Mouse (Mus musculus): Measurements from ENCODE around the gene Pkdcc.

The Pkdcc gene

GRCm38 (mm10) chr17:83212422-83212821 is 2.7 kb upstream of the Pkdcc start:
- no peak for DNase-seq (ENCODE audit: extremely low spot score)

- DNase-seq (ENCODE audit: extremely low spot score) = peak; percentile 58
Measured at GRCm38 (mm10) chr17:83213228-83213915, 1.7 kb upstream of the Pkdcc start.

DNA sequence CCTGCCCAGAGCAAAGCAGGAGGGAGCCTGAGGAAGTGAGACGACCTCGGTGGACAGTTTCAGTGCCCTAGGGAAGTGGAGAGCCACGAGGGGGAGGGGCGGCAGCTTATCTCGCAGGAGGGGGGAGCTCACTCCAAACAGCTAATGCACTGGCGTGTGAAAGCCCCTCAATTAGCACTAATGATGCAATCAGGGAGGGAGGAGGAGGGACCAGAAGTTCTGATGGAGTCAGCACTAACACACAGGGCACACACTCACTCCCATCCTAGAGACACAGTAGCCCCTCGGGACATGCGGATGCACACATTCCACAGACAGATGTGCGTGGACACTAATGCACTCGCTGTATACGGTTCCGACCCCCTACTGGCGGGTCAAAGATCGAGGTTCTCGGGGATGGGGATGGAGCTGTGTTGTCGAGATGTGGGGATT is 915 bp upstream of the Pkdcc start:
- peak; percentile 82 for DNase-seq (ENCODE audit: extremely low spot score)

- peak; percentile 54 for DNase-seq (ENCODE audit: extremely low spot score)
Measured at GRCm38 (mm10) chr17:83215529-83216244, 595 bp downstream of the Pkdcc start.

DNA sequence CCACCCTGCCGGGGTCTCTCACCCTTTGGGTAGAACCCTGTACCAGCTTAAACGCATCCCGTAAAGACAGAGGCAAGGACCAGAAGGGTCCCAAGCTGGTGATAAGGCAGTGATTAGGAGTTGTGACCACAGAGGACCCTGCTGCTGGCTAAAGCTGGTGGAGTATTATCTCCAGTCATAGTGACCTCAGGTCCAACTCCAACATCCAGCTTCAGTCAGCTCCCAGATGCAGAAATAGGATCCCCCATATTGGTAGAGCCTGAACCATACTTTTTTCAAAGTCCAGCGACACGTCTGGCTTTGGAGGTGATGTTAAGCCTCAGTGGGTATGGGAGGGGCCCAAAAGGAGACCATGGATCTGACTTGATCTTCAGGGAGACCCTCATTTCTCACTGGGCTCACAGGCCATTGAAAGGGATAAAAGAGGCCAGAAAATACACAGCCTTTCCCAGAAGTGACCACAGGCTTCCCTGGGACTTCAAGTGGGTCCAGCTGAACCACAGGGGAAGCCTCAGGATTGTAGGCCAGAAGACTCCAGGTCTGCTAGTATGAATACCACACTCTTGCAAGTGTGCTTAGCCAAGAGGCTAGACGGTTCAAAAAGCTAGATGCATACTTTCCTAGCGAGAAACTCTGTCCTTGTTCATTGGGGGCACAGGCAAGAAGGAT is 1.3 kb downstream of the Pkdcc start:
- DNase-seq (ENCODE audit: extremely low spot score) = no peak

DNA sequence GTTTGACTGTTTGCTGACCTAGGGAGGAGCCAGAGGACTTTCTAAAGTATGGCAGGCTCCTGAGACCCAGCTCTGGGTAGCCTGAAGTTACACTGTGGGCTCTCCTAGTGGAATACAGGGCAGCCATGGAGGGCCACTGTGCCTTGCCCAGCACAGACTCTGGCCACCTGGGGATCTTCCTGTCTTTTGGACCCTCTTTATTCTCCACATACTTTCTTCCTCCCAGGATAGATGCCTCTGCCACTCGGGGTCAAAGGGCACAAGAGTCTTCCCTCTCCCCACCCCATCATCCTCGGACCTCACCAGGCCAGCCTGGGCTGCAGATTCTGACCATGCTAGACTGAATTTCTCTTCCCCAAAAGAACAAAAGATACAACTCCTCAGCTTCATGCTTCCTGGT is 3.1 kb downstream of the Pkdcc start:
- DNase-seq (ENCODE audit: extremely low spot score) = peak; percentile 51

GRCm38 (mm10) chr17:83218722-83219121 is 3.6 kb downstream of the Pkdcc start:
- no peak for DNase-seq (ENCODE audit: extremely low spot score)

- no peak for DNase-seq (ENCODE audit: extremely low spot score)
Measured at GRCm38 (mm10) chr17:83219351-83220287, 4.5 kb downstream of the Pkdcc start.

DNA sequence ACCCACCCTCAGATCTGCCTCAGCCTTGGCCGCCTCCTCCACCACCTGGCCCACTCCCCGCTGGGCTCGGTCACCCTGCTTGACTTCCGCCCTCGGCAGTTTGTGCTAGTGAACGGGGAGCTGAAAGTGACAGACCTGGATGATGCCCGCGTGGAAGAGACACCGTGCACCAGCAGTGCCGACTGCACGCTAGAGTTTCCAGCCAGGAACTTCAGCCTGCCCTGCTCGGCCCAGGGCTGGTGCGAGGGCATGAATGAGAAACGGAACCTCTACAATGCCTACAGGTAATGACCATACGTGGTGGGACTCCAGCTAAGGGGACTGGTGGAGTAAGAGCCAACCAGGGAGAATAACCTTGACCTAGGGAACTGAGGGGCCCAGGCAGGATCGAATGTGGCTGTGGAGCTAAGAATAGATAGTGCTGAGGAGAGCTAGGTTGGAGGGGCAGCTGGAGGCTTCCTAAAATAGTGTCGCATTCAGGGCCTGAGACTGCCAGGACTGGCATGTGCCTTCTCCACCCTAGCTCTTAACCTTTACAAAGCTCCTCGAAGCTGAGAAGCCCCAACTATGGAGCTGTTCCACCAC is 6.0 kb downstream of the Pkdcc start:
- DNase-seq (ENCODE audit: extremely low spot score) = no peak

DNA sequence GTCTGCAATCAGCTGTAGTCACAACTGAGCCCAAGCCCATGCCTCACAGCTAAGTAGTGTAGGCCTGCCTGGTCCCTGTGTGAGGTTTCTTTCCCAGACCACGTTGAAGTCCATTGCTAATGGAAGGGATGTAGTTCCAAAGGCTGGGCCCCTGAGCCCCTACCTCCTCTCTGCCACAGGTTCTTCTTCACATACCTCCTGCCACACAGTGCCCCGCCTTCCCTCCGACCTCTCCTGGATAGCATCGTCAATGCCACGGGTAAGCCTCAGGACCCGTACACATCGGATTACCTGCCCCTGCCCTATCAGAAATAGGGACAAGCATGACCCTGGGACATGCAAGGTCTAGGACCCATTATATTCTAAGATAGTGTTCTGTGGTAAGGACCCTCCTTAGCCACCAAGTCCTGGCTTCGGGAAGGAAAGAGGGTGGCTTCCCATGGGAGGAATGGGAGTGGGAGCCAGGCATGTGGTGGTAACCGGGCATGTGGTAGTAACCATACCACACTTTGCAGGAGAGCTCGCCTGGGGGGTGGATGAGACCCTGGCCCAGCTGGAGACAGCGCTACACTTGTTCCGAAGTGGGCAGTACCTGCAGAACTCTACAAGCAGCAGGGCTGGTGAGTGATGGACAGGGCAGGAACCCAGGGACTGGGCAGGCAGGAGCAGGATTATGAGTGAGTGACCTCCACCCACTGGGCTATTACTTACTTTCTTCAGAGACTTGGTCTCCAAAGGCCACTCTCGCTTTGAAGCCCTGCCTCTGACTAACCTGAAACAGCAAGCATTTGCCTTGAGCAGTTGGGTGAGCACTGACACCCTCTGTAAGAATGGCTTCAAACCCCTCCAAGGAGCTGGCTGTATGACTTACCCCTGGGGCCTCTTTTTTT is 6.8 kb downstream of the Pkdcc start:
- no peak for DNase-seq (ENCODE audit: extremely low spot score)

GRCm38 (mm10) chr17:83222705-83223104 is 7.6 kb downstream of the Pkdcc start:
- peak; percentile 54 for DNase-seq (ENCODE audit: extremely low spot score)

- peak; percentile 48 for DNase-seq (ENCODE audit: extremely low spot score)
Measured at GRCm38 (mm10) chr17:83224451-83224971, 9.4 kb downstream of the Pkdcc start.

DNA sequence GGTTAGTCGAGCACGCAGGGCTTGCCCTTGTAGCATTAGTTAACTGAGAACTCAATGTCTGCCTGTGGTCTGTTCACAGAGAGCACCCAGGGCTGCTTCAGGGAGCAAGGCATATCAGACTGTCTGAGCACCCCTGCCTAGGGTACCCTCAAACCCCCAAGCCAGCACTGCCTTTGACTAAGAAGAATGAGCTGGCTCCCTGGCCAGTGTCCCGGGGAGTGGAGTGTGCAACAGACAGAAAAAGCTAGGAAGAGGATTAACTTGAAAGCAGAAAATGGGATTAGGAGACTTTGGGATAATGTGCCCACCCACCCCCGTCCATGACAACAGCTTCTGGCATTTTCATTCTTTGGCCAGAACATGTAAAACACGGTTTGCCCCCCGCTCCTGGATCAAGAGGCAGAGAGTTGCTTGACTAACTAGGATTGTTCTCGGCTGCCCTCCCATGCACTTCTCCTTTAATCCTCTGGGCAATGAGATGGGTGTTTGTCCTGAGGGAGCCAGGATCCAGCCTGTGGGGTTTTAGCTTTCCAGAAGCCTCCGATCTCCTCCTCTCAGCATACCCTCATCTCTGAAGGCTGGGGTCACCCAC is 11.4 kb downstream of the Pkdcc start:
- DNase-seq (ENCODE audit: extremely low spot score) = no peak

DNA sequence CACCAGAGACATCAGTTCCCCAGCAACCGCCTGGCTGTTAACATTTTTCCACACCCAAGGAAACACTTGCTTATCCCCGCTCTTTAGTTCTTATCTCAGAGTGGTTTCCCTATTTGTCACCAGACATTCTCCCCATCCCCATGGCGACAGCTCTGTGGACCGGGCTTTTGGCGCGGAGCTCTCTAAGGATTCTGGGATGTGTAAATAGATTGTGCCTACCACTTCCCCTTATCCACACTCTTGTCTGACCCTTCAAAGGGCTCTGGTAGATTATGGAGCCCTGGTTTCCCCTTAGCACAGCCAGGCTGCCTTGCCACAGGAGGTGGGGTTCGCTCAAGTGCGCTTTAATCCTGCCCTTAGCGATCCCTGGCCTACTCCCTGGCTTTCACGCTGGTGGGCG is 16.3 kb downstream of the Pkdcc start:
- no peak for DNase-seq (ENCODE audit: extremely low spot score)

GRCm38 (mm10) chr17:83235227-83235626 is 20.1 kb downstream of the Pkdcc start:
- no peak for DNase-seq (ENCODE audit: extremely low spot score)

GRCm38 (mm10) chr17:83236202-83236601 is 21.1 kb downstream of the Pkdcc start:
- no peak for DNase-seq (ENCODE audit: extremely low spot score)

DNA sequence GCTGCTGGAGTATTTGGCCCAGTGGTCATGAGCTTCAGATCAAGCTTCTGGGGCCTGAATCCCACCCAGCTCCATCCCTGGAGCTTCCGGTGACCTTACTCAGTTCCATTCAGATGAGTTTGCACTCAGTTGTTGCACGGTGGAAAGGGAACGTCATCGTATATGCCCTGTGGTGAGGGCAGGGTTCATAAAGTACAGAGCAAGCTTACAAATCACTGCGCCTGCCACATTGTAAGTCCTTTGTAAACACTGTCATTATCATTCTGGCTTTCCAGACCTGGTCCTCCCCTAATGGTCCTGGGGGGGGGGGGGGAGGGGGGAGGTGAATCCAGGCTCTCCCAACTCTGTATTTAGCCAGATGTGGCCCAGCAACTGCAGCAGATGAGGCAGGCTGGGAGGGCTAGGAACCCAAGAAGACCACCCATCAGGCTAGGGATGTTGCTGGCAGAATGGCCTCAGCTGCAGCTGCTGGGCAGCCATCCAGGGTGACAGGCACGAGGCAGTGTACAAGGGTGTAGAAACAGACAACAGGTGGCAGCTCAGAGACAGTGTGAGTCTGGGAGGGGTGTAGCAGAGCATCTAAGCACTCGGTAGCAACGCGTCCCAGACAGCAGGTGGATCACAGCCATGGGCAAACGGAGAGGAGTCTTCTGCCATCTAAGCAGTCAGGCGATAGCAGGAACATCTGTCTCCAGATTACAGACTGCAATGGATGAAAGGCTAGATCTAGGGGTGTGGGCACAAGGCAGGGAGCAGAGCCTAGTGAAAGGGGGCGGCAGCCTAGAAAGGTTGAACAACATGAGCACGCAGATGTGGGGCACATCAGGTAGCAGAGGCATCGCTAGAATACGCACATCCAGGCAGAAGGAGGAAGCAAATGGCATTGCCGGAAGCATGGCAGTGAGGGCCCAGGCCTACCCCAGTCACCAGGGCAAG is 23.3 kb downstream of the Pkdcc start:
- DNase-seq (ENCODE audit: extremely low spot score) = no peak

- DNase-seq (ENCODE audit: extremely low spot score) = no peak
Measured at GRCm38 (mm10) chr17:83244502-83244901, 29.4 kb downstream of the Pkdcc start.

GRCm38 (mm10) chr17:83245460-83245859 is 30.4 kb downstream of the Pkdcc start:
- no peak for DNase-seq (ENCODE audit: extremely low spot score)

Data from embryo, embryonic 9.5 days (tissue).